14 mouse cellular contexts compared by ENCODE assay signal in genomic region chr5:97097631-97098041, GRCm38 (mm10). TPM values are rescaled to one million over a fixed set of nuclear protein-coding genes. Genes with fewer than 3 reads are reported as not detected.
DNase-seq lines count a peak whose midpoint lies in the region; ATAC-seq lines count a peak whose summit lies in the region.
"Had no signal": no experiment of that assay in that cellular context is flagged by ENCODE, and none has a peak within 500 bp of the region (broad histone marks: within the 10 kb centered on the region; RNA-seq: fewer than 3 reads in every experiment).

No protein-coding gene starts in this region.

- H3K36me3 ChIP-seq in heart, embryonic 14.5 days (ENCODE audit: control insufficient read depth, insufficient read depth, low read length), result no peaks in the 10 kb centered on the region
- H3K36me3 ChIP-seq in hindbrain, embryonic 16.5 days (ENCODE audit: control insufficient read depth, insufficient read depth, low read length), result peaks cover 18% of the 10 kb centered on the region

- no peaks in the 10 kb centered on the region for H3K4me1 ChIP-seq in heart, embryonic 14.5 days (ENCODE audit: control insufficient read depth in 2 of 2, insufficient read depth in 2 of 2, low read length in 2 of 2)
- H3K4me1 ChIP-seq in hindbrain, embryonic 16.5 days (ENCODE audit: control insufficient read depth, insufficient read depth, low read depth, low read length), result no peaks in the 10 kb centered on the region; the same call in 1 of the 2 replicates
- H3K4me1 ChIP-seq: embryonic facial prominence, embryonic 13.5 days; limb, embryonic 13.5 days had no signal

- no peaks in the 10 kb centered on the region for H3K27me3 ChIP-seq in heart, embryonic 14.5 days (ENCODE audit: control insufficient read depth, insufficient read depth, low read length)
- H3K27me3 ChIP-seq in hindbrain, embryonic 16.5 days (replicated peaks; ENCODE audit: control insufficient read depth, insufficient read depth, low read length), result no peaks in the 10 kb centered on the region
- H3K27me3 ChIP-seq: embryonic facial prominence, embryonic 13.5 days; limb, embryonic 13.5 days; Patski had no signal

- H3K4me2 ChIP-seq in heart, embryonic 14.5 days (ENCODE audit: low read length), result no peak overlapping the region
- H3K4me2 ChIP-seq in hindbrain, embryonic 16.5 days (ENCODE audit: low read length), result no peak overlapping the region
- H3K4me2 ChIP-seq: embryonic facial prominence, embryonic 13.5 days; limb, embryonic 13.5 days; lung, embryonic 14.5 days had no signal

- 0 out of 2 replicates have a peak, but pooled peaks have one; percentile 21 for ATAC-seq in heart, embryonic 14.5 days (ENCODE audit: insufficient number of reproducible peaks, insufficient read depth, low FRiP score, low read depth)
- ATAC-seq in hindbrain, embryonic 16.5 days, result peak; percentile 70
- ATAC-seq: Patski had no signal

- no peaks in the 10 kb centered on the region for H3K9me3 ChIP-seq in heart, embryonic 14.5 days (ENCODE audit: control insufficient read depth, low read length)
- H3K9me3 ChIP-seq in hindbrain, embryonic 16.5 days (ENCODE audit: control insufficient read depth, low read length), result no peaks in the 10 kb centered on the region
- H3K9me3 ChIP-seq: embryonic facial prominence, embryonic 13.5 days; limb, embryonic 13.5 days had no signal

- no peak overlapping the region for H3K9ac ChIP-seq in heart, embryonic 14.5 days (ENCODE audit: low read length)
- H3K9ac ChIP-seq in hindbrain, embryonic 16.5 days (ENCODE audit: low read depth, low read length), result no peak overlapping the region
- H3K9ac ChIP-seq: embryonic facial prominence, embryonic 13.5 days; limb, embryonic 13.5 days; lung, embryonic 14.5 days had no signal

- H3K27ac ChIP-seq in heart, embryonic 14.5 days (replicated peaks in 1 of 2; ENCODE audit: control insufficient read depth in 1 of 2, insufficient read depth in 1 of 2, low read depth in 2 of 2, low read length in 2 of 2), result no peak overlapping the region
- no peak overlapping the region for H3K27ac ChIP-seq in hindbrain, embryonic 16.5 days (ENCODE audit: low read depth, low read length)
- H3K27ac ChIP-seq: embryonic facial prominence, embryonic 13.5 days; limb, embryonic 13.5 days had no signal

- H3K4me3 ChIP-seq in heart, embryonic 14.5 days (ENCODE audit: control insufficient read depth in 1 of 2, insufficient read depth in 1 of 2, low read depth in 1 of 2, low read length in 2 of 2), result no peak overlapping the region
- H3K4me3 ChIP-seq in hindbrain, embryonic 16.5 days (ENCODE audit: low read length), result no peak overlapping the region
- H3K4me3 ChIP-seq: embryonic facial prominence, embryonic 13.5 days; limb, embryonic 13.5 days had no signal

- WGBS in heart, embryonic 14.5 days, result 54% methylated on average over 9 of the region's 9 CpGs
- WGBS in hindbrain, embryonic 16.5 days, result 74% methylated on average over 9 of the region's 9 CpGs

- no peak for DNase-seq in heart, adult 9 months (ENCODE audit: low spot score in 2 of 2)
- peak; percentile 22 for DNase-seq in kidney, postnatal 14 days
- DNase-seq in kidney, postnatal 25 days, result no peak
- peak; percentile 17 for DNase-seq in retina, postnatal 7 days (ENCODE audit: low read depth, low spot score)
- no peak for DNase-seq in gastrocnemius, postnatal 25 days
- no peak for DNase-seq in thymus, adult 18-20 months
- DNase-seq: adrenal gland, adult 8-10 months; kidney, adult 11 months; lung, embryonic 14.5 days had no signal

RNA-seq across cellular contexts. Expression of gene Paqr3, which starts 13.8 kb away (rescaled TPM):
- polyA plus RNA-seq in heart, embryonic 14.5 days (2014; fragmentation: Nextera tagmentation; extraction: Ambion mirVana), result 0.70 and 2.6 TPM in 2 replicates
- polyA plus RNA-seq in hindbrain, embryonic 16.5 days (2015; fragmentation: Nextera tagmentation; extraction: Ambion mirVana), result 16.5 and 16.8 TPM in 2 replicates
- total RNA-seq in gastrocnemius, postnatal 25 days (2021), result 1 to 10 TPM; 1.3 to 2.4 TPM

Comparison
In these comparisons a context has a peak if more than half of its experiments do, and no peak if none do; other contexts are left out.
1. DNase-seq: peak in kidney, postnatal 14 days (single experiment) and retina, postnatal 7 days (single experiment); none in heart, adult 9 months (0 of 2), kidney, postnatal 25 days (0 of 2), gastrocnemius, postnatal 25 days (single experiment) and thymus, adult 18-20 months (0 of 2).